Mouse (Mus musculus): ENCODE results near the gene Ece1.

DNA sequence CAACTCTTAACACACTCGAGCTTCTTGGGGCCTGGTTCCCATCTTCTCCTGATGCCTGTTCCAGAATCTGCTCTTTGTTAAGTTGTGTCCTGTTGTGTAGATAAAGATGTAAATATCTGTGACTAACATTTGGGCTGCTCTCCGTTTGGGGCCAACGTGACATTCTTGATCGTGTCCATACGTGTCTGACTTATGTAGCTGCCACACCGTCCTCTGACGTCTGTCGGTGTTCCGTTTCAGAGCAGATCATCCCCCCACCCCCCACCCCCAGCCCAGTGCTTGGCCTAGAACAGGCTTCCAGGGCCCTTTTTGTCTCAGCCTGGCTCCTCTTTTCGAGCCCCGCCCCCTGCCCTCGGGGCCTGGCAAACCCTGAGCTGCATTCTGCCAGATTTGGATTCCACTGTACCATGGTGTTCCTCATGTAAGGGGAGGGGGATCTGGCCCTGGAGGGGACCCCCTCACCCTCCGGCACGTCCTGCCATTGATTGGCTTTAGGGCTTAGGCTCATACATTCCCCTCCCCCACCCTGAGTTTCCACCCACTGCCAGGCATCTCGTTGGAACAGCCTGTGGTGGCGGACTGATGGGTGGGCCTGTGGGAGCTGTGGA is 7.7 kb downstream of the Ece1 start:
- TF ChIP-seq CTCF (conservative IDR thresholded peaks at IDR 0.05; ENCODE audit: low read length) (no peak), POU5F1 (IDR thresholded peaks at IDR 0.05; ENCODE audit: borderline replicate concordance, low read length) (no peak)
